7 mouse cellular contexts compared by ENCODE assay signal in genomic region chr5:88675443-88676387, GRCm38 (mm10). TPM values are rescaled to one million over a fixed set of nuclear protein-coding genes. Genes with fewer than 3 reads are reported as not detected.
DNase-seq lines count a peak whose midpoint lies in the region; ATAC-seq lines count a peak whose summit lies in the region.

Gene Grsf1 (minus strand): TSS chr5:88676171.

- peak within 1 kb of the TSS; percentile 97 for H3K9ac ChIP-seq in intestine, embryonic 15.5 days

- ATAC-seq in intestine, embryonic 15.5 days: peak; percentile 95

- no peaks in the 10 kb centered on the region for H3K9me3 ChIP-seq in intestine, embryonic 15.5 days
- H3K9me3 ChIP-seq in midbrain, embryonic 10.5 days (replicated peaks): no peaks in the 10 kb centered on the region

- H3K27ac ChIP-seq in intestine, embryonic 15.5 days: peak within 1 kb of the TSS; percentile 98
- peak within 1 kb of the TSS; percentile 98 for H3K27ac ChIP-seq in midbrain, embryonic 10.5 days (replicated peaks)

- DNase-seq in adrenal gland, adult (ENCODE audit: inconsistent age in 2 of 2, low spot score in 1 of 2): peak; percentile 95 to 98
- peak; percentile 93 for DNase-seq in embryo, embryonic 10.5 days (ENCODE audit: low spot score)
- peak; percentile 91 for DNase-seq in gastrocnemius, postnatal 25 days
- DNase-seq in left cerebral cortex, postnatal 25 days (ENCODE audit: low spot score in 2 of 2): peak; percentile 88 to 90
- peak; percentile 91 for DNase-seq in midbrain, embryonic 10.5 days (ENCODE audit: low spot score)
- peak; percentile 90 for DNase-seq in right cerebral cortex, postnatal 4 days

- intact Hi-C loops in left cerebral cortex, postnatal 25 days (cut with DNase I): loop anchor here (1.0 to 5.0 kb wide), 2 partner anchors 45 to 87 kb away; partner anchors contain the start of genes Dck and Mob1b

- peak within 1 kb of the TSS; percentile 76 for H3K4me2 ChIP-seq in intestine, embryonic 15.5 days (replicated peaks)

- no peaks in the 10 kb centered on the region for H3K27me3 ChIP-seq in intestine, embryonic 15.5 days (replicated peaks)
- H3K27me3 ChIP-seq in midbrain, embryonic 10.5 days (ENCODE audit: low read depth, poor library complexity, severe bottlenecking): no peaks in the 10 kb centered on the region

- no peaks in the 10 kb centered on the region; the same call in 1 of the 2 replicates for H3K4me1 ChIP-seq in intestine, embryonic 15.5 days (replicated peaks)
- peaks cover 33% of the 10 kb centered on the region for H3K4me1 ChIP-seq in midbrain, embryonic 10.5 days

- peak within 1 kb of the TSS; percentile 95 for H3K4me3 ChIP-seq in intestine, embryonic 15.5 days (replicated peaks)
- peak within 1 kb of the TSS; percentile 93 for H3K4me3 ChIP-seq in midbrain, embryonic 10.5 days

- under 1% methylated on average over 115 of the region's 127 CpGs for WGBS in intestine, embryonic 15.5 days
- under 1% methylated on average over 127 of the region's 127 CpGs for WGBS in midbrain, embryonic 10.5 days

- no peaks in the 10 kb centered on the region for H3K36me3 ChIP-seq in intestine, embryonic 15.5 days
- H3K36me3 ChIP-seq in midbrain, embryonic 10.5 days: peaks cover 30% of the 10 kb centered on the region

RNA-seq across cellular contexts. Expression of gene Grsf1, which starts in this region (rescaled TPM):
- 100 to 1,000 TPM; 129 to 140 TPM for total RNA-seq in gastrocnemius, postnatal 25 days (2021)
- 47.2 and 47.9 TPM in 2 replicates for polyA plus RNA-seq in intestine, embryonic 15.5 days (2015; fragmentation: Nextera tagmentation; extraction: Ambion mirVana)
- total RNA-seq in left cerebral cortex, postnatal 25 days (2021): 100 to 1,000 TPM; 100 to 109 TPM
- 79.7 and 81.7 TPM in 2 replicates for polyA plus RNA-seq in midbrain, embryonic 10.5 days (2016; fragmentation: Nextera tagmentation; extraction: Ambion mirVana)

Comparison
In these comparisons a context has a peak if more than half of its experiments do, and no peak if none do; other contexts are left out.
1. Peak in every context shown above with its lines: DNase-seq, ATAC-seq, H3K4me3 ChIP-seq and H3K27ac ChIP-seq.